Mouse (Mus musculus): Measurements from ENCODE around the gene Peli2.
"Not testable (repeated sequence)": the region's sequence is repeated elsewhere in the genome, so short reads cannot be mapped to it uniquely, and the experiment has no call there.

The Peli2 gene

DNA sequence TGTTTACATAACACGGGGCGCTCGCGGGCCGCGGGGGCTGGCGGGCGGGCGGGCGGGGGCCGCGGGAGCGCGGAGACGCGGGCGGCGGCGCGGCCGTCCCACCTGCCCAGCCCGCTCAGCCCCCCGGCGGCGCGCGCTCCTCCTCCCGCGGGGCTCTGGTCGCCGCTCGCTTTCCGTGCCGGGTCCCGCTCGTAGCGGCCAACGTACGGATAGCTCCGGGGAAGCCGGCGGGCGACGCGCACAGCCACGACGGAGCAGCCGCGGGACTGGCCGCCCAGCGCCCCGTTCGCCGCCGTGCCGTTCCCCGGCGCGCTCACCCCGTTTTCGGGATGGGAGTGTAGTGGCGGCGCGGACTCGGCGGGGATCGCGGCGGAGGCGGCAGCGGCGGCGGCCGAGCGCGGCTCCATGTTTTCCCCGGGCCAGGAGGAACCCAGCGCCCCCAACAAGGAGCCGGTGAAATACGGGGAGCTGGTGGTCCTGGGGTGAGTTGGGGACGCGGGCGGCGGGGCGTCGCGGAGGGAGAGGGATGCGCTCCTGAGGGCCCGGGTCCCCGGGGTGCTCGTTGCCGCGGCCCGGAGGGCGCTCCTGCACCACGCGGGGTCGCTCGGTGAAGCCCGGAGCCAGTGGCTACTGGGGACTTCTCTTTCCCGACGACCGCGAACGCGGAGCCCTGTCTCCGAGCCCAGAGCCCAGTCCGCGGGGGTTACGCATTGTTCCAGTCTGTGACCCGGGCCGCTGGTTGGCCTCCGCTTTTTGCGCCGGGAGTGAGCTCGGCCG lies at the start of gene Peli2:
Gene Peli2, plus strand, starts transcription at position 72 of the 777 bp plus-strand sequence.
- peak; percentile 47 for DNase-seq (ENCODE audit: low spot score)

DNA sequence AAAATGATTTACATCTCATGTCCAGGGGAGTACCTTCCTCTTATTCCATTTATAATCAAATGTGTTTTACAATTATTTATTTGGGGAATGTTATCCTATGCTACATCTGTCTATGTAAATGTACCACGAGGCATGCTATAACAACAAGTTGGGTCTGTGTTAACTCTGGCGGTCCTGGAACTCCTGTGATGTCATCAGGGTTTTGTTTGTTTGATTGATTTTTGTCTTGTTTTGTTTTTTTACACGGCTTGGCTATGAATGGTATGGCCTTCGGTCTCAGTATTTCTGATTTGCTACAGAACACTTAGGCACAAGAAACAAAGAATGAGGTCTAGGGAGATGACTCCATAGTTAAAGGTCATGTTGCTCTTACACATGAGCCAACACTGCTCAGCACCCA lies 48.5 kb upstream of the Peli2 start:
- no peak for DNase-seq (ENCODE audit: low spot score)

DNA sequence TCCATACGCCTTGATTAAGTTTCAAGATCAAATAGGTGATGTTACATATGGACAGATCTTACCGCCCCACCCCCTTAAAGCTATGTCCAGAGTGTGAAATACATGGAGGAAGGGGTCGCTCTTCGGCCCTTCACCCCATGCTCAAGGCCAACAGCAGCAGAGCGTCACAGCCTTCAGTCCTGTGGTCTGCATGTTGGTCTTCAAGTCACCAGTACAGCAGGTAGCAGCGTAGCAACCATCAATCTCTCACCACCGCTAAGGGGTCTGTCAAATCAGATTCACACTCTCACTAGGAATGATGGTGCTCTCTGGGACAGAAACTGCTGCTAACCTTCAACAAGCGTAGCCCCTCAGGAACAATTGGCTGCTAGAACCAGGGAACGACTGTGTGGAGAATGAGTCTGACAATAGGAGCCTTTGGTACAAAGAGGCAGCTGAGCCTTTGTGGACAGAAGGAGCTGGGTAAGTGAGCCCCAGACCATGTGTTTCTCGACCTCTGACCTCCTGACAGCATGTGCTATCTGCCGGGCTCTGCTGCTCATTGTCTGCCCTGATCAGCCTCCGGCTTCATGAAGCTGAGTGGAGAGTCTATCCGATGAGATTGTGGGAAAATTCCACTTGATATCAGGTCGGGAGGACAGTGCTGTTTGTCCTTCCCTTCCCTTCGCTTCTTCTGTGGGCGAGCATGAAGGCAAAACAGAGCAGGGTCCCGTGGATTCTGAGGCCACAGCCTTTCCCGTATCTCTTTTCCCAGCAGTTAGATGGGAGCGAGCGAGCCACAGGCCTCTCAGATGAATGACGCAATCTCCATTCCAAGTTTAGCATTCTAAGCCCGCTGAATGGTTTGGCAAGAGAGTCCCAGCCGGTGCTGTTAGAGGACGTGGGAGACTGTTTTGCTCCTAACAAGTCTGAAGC lies 47.1 kb upstream of the Peli2 start:
- peak; percentile 72 for DNase-seq (ENCODE audit: low spot score)

DNA sequence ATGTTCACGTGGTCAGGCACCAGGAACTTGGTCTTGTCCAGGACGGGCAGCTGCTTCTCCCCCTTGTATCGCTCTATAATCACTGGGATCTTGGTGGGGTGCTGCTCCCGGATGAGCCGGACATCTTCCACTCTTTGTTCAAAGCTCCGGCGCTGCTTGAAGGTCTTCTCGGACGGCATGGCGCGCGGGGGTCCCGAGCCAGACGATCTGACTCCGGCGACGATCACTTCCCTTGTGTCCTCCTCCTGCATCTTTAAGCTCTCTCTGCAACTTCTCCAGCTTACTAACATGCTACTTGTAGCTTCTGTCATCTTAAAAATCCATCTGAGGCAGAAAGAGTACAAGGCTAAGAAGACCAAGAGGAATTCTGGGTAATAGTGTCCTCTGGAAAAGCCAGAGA lies 41.0 kb upstream of the Peli2 start:
- DNase-seq (ENCODE audit: low spot score): not testable (repeated sequence)

DNA sequence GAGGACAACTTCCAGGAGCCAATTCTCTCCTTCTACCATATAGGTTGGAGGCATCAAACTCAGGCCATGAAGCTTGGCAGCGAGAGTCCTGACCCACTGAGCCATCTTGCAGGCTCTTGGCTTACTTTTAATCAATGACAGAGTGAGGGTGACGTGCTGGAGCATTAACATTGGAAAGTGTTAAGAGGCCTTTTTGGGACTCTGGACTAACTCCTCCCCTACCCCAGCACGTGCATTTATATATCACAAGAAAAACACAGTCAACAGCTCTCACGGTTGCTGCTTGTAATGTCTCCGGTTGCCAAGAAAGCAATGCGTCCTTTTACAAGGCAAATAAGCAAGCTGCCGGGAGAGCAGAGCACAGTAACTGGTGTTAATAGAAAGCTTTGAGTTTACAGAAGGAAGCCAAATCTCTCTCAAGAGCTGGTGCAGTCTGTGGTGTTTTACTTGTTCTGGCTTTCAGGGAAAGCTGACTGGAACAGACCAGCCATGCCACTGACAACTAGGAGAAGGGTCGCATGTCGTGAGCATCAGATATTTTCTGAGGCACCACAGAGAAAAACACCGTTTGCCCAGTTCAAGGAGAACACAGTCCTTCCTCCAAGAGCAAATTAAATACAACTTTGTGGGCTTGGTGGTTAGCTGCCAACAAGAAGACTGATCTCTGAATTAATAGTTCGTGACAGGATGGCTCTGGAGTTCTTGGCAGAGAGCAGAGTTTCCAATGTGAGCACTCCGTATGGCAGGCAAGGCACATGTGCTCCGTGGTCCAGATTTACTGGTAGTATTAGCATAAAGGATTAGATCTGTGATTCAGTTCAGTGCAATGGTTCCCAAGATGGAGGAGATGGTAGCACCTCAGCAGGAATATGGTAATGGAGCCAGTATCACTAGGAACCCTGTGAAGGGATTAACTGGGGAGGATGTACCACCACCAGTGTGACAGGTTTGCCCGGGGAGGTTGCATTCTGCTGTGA lies 36.5 kb upstream of the Peli2 start:
- DNase-seq (ENCODE audit: low spot score): peak; percentile 56

DNA sequence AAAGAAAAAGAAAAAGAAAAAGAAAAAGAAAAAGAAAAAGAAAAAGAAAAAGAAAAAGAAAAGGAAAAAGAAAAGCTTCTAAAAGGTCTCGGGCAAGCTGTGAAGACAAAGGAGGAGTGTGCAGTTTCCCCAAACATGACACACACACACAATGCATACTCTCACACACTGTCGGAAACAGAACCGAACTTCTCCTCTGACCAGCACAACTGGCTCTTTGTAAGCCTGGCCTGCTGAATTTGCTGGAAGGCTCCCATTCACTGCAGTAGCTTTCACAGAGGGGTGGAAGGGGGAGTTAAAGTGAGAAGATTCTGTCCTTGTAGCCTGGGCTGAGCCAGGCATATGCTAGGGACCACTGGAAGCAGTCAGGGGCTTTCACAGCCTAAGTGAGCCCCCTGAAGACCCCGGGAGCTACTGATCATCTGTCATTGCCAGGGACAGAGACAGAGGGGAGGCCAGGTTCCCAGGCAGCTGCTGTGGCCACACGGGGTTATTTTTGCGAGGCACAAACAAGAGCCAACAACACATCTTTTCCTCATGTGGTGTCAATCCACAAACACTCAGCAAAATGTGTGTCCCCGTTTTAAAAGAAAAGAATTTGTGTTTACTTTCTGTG lies 33.8 kb upstream of the Peli2 start:
- no peak for DNase-seq (ENCODE audit: low spot score)

DNA sequence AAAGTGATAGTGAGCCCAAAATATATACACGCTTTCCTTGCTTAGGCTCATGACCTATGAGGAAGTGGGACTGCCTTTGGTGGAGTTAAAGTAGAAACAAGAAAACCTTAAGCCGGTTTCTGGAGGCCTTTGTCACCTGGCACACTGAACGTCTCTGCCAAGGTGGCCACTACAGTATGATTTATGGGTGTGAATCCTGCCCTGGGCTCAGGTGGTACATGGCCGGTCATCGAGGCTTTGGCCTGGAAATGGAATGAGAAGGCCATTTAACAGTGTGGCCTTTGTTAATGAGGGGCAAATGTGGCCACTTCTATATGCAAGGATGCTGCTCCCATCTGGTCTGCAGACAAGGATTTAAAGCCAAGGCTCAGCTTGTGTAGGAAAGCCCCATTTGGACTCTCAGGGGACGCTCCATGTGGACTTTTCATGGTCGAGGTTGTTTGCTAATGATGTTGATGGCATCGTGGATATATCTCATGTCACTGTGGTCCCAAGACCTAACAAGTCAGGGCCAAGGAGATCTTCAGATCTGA lies 33.3 kb upstream of the Peli2 start:
- DNase-seq (ENCODE audit: low spot score): no peak

DNA sequence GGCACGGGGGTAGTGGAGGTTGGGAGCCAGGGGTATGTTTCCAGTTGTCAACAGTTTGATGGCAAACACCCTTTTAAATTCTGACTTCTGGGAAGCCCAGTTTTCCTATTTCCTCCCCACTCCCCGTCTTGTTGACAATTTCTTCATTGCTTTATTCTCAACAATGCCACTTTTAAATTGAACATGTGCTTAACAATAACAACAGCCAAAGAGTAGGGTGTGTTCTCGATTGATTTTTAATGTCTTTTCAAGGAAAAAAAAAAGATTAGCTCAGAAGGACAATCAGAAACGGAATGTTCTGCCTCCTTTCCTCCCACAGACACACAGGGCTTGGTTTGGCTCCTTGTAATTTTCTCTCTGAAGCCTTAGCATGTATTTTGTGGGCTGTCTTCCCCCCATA lies 30.2 kb upstream of the Peli2 start:
- no peak for DNase-seq (ENCODE audit: low spot score)

DNA sequence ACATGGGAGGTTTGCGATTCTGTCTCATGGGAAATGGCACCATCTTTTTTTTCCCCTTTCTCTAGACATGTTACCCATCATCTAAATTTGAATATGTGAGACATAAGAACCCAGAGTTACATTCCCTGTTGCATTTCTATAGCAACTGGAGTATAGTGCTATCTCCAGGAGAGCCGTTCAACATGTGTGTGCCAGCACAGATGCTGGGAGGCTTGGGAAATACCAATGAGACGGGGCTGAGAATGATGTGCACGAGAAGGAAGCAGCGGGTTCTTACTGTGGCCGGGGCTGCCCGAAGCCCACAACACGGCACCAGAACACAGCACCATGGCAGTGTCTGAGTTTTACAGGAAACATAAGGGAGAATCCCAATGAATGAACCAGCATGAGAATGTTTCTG lies 29.5 kb upstream of the Peli2 start:
- DNase-seq (ENCODE audit: low spot score): no peak

DNA sequence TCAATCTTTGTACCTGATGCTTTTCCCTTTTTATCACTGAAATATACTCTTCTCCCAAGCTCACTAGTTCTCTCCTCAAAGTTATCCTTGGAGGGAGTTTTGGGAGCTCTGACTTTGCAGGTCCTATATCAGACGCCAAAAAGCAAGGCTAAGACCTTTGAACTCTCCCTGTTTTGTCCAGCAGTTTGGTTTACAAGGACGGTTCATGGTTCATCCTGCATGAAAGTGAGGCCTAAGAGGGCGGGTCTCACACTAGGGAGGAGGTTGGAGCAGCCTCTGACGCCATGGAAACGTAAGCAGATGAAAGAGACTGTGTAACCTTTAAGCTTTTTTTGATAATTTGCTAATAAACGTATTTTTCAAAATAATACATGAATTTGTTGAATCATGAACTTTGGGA lies 22.4 kb upstream of the Peli2 start:
- no peak for DNase-seq (ENCODE audit: low spot score)

DNA sequence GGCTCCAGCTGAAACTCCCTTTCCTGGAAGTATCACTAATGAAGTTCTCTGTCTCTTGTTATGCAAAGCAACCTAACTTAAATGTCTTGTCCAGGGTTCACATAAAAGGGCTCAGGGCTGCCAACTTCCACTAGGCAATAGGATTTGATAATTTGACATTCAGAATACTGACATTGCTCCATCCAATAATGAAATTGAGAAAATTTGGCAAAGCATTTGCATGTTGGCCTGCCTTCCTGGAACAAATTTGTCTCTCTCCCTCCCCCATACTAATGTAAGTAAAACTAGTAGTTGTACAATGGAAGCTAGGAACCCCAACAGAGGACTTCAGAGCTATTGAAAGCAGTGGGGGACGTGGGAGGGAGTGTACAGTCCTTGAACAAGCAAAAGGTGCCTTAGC lies 21.3 kb upstream of the Peli2 start:
- peak; percentile 64 for DNase-seq (ENCODE audit: low spot score)

DNA sequence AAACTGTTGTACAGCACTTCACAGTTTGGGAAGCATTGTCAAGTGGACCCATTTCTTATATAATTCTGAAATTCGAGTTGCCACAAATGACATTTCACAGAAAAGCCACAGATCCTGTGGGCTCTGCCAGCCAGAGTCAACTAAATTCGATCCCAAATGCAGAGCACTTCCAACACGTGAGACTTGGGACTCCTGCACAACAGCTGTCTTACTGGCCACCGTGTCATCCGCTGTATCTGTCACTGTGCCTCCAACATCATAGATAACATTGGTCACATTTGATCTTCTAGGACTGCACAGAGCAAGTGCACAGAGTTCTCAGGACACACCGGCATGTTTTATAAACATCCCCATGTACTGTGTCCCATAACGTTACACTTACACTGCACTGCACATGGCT lies 14.2 kb upstream of the Peli2 start:
- DNase-seq (ENCODE audit: low spot score): no peak

DNA sequence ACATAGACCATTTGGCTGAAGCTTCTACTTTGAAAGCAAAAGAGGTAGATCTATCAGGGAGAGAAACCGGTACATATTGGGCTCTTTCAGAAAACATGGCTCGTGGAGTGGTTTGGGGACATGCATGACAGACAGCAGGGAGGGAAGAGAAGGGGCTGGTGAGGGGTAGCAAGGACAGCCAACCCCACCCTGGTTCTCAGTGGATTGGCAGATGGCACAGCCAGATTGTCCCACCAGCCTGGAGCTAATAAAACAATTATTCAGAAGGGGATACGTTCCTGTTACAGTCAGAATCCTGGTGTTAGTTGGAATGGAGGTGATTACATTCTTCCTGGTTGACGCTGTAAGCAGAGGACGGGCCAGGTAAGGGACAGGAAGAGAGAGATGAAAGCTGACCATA lies 2.6 kb upstream of the Peli2 start:
- DNase-seq (ENCODE audit: low spot score): no peak

DNA sequence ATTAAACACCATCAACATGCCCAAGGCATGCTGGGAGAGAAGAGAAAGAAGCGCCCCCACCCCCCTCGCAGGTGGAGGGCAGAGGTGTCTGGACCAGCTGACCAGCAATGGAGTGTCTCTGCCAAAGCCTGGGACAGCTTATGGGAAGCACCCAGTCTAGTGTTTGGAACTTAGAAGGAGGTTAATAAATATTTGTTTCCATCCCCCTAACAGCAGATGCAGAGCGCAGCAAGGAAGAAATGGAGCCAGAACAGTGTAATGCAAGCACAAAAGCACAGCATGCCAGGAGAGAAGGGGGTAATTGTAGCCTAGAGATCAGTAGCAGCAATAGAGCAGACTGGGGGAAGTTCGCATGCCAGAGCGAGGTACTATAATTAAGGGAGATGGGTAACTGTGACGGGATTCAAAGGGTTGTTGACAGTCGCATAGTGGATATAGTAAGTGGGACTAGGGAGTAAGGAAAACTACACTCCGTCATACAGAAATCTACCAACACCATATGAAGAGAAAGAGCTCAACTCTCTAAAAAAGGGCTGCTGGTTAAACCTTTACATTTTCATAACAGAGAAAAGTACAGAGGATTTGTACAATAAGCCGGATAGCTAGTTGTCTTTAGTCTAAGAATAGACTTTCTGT lies 1.5 kb upstream of the Peli2 start:
- no peak for DNase-seq (ENCODE audit: low spot score)

DNA sequence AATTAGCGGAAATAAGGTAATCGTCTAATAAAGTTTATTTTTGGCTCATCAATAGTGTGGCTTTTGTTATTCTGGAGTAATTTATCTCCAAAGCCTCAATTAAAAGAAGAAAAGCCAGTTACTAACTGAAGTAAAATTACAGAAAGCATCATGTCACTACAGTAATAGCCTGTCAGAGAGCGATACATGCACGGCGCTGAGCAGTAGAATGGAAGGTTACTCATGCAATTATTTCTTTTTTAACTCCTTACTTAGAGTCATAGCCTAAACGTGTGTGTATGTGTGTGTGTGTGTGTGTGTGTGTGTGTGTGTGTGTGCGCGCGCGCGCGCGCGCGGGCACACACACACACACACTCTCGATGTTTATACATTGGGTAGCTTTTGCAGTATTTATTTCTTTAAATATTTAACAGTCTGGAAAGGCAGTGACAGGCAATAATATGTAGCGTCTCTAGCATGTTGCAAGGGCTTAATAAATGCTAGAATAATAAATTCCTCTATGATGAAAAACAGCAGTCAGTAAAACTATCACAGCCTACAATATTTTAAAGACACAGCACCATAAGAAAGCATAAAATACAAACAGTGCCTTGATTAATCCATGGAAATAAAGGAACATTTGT lies 864 bp upstream of the Peli2 start:
- DNase-seq (ENCODE audit: low spot score): no peak

DNA sequence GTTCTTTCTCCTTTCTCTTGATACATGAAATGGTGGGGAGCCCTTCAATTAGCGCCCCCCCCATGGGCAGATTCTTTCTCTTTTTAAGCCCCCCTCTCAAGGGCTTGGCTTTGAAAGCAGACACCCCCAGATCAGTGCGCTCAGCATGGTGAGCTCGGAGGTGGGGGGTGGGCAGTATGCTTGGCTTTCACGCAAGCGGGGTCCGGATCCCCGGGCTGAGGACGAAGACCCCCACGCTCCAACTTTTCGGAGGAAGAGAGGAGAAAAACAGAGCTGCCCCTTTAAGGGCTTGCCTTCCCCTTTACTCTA lies 226 bp upstream of the Peli2 start:
- no peak for DNase-seq (ENCODE audit: low spot score)

DNA sequence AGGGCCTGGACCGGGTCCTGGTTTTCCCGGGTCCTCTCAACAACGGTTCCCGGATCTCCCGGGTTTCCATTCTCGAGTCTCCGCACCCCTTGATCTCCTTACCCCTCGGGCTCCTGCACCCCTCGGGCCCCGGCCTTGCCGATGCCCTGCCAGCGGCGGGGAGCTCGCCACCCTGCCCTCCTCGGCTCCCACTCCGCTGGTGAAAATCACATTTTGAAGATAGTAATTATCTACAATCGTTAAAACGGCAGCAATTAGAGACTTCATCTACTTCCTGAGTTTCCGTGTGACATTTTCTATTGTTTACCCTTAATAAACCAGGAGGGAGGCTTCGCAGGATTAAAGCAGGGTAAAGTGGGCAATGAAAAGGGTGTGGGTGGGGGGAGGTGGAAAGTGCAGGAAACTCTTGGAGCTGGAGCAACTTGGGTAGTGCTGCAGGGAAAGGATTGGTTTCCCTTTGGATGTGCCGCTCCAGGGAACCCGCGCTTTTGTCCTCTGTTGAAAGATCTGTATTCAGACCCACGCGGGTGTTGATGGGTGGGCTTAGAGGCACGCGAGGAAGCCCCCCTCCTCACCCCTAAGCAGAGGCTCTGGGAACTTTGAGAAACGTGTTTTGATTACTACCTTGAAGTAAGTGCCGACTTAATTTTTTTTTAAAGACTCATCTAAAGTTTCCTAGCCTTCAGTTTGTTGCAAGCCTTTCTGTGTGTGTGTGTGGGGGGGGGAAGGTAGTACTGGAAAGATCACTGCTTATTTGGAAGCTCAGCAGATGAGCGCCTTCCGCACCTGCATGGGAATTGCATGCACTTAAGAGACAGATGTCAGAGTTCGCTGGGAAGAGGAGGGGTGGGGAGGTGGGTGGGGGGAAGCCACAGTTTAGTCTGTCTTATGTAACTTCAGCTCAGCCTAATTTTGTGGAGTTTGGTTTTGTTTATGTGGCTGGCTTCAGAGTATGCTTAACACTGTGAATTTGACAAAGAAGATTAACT lies 1.2 kb downstream of the Peli2 start:
- DNase-seq (ENCODE audit: low spot score): no peak

DNA sequence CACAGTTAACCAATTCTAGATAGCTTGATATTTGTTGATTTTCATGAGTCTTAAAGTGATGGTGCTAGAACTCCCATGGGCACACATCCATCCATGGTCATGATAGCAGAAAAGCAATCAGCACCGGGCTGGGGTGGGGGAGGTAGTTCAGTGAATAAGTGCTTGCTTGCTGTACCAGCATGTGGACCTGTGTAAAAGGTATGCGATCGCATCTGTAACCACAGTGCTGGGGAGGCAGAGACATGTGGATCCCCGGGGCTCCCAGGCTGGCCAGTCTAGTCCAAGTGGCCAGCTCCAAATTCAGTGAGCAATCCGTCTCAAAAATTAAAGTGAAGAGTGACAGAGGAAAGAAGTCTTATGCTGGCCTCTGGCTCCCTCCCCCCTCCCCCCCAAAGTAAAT lies 3.4 kb downstream of the Peli2 start:
- DNase-seq (ENCODE audit: low spot score): no peak

DNA sequence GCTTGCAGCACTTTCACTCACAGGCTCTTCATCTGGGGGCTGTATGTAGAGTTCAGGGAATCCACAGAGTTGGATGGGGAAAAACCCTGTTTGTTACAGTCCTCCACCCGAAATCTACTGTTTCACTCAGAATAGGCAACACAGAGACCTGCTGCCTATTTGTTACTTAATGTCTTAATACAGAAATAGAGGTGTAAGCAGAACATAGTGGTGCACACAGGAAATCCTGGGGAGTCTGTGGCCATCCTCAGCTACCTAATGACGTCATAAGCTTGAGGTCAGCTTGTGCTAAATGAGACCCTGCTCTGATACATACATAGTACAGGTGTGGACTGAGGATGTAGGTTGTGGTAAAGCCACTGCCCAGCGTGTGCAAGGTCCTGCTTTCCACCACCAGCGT lies 4.2 kb downstream of the Peli2 start:
- no peak for DNase-seq (ENCODE audit: low spot score)

Data from adipocyte (in vitro differentiated cells).